Mouse (Mus musculus) cerebellum, adult 2 months (tissue): ENCODE data around the gene Tmem231. TPM values are rescaled to one million over a fixed set of nuclear protein-coding genes. Genes with fewer than 3 reads are reported as not detected.

ENCODE experiments used
- DNase-seq, 2 experiments: peaks; one replicate each; pipeline ENCODE4 v3.0.0; 2021
- H3K27ac ChIP-seq: fragments of 200-500 bp; 2 replicates; pipeline ENCODE4 v1.5.1; 2012; ENCODE audit warnings: low read length, control low read depth, inconsistent platforms; ENCODE audit not compliant: insufficient read depth
- H3K27me3 ChIP-seq: fragments of 200-500 bp; 2 replicates; pipeline ENCODE4 v1.6.1; 2012; ENCODE audit warnings: inconsistent platforms, mild to moderate bottlenecking, low read length, moderate library complexity; ENCODE audit not compliant: control insufficient read depth, insufficient read depth
- H3K4me1 ChIP-seq: fragments of 200-500 bp; 2 replicates; pipeline ENCODE4 v1.6.1; 2011; ENCODE audit warnings: low read length; ENCODE audit not compliant: control insufficient read depth, insufficient read depth
- H3K4me3 ChIP-seq: fragments of 200-500 bp; replicated peaks from 2 replicates; pipeline ENCODE3; 2011; ENCODE audit warnings: mild to moderate bottlenecking, low read depth, low read length, control low read depth; ENCODE audit not compliant: insufficient read depth
- CTCF ChIP-seq: fragments of 200-500 bp; IDR thresholded peaks from 2 replicates; pipeline ENCODE4 v1.5.1; 2011; ENCODE audit warnings: low read depth, mild to moderate bottlenecking, control low read depth, low read length, moderate library complexity, borderline replicate concordance; ENCODE audit not compliant: insufficient read depth
- POLR2A ChIP-seq: fragments of 200-500 bp; IDR thresholded peaks from 2 replicates; pipeline ENCODE4 v1.6.1; 2011; ENCODE audit warnings: low read length, control low read depth, borderline replicate concordance; ENCODE audit not compliant: insufficient read depth
- WGBS: fragments of 180-500 bp; shearing (Covaris S2); methylation state at CpG from one replicate; pipeline ENCODE4 v1.1.7; 2018; 5-methylcytosine and 5-hydroxymethylcytosine counted together
- polyA plus RNA-seq: library from polyadenylated mRNA; depleted of rRNA; stranded (reverse); fragments of >200 nt; gene quantifications from 2 replicates; pipeline ENCODE4 v1.2.3, GENCODE M21; 2012

Tmem231 gene
- polyA plus RNA-seq, 1 experiment: 15.1 TPM

DNA sequence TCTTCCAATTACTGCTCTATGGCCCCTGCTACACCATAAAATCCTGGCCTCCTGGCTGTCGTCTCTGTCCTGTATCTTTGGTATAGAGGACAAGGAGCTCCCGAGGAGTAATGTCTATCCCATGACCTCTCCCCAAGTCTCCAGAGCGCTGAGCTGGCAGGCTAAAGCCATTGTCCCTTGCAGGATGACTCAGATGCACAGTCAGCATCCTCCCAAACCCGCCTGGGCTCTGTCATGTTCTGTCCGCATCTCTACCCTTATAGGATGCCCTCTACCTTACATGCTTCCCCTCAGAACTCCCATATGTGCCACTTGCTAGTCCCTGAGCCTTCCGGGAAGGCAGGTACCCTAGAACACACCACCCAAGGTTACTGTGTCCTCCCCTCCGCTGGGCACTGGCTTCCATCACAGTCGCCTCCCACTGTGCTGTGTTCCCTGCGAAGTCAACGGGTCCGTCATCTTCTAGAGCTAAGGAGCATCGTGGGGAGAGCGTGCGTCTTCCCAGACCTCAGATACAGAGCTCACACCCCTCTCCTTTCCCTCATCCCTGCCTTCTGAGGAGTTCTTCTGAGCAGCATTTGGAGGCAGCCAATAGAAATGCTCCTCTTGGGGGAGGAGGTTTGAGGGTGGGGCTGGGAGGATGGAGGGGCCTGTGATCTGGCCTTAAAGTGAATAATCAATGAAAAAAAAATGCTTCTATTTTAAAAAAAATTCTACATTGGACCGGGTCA lies 27.1 kb upstream of the Tmem231 start:
- Histone ChIP-seq H3K4me1 (peaks cover 10% of the 10 kb centered on the region), H3K27ac (no peak overlapping the region), H3K4me3 (no peak overlapping the region), H3K27me3 (no peaks in the 10 kb centered on the region)
- no peak for DNase-seq
- TF ChIP-seq POLR2A: no peak
- TF ChIP-seq CTCF: no peak
- 56% methylated on average over 15 of the region's 15 CpGs for WGBS

GRCm38 (mm10) chr8:111957231-111957630 lies 23.6 kb upstream of the Tmem231 start:
- Histone ChIP-seq H3K27me3 (no peaks in the 10 kb centered on the region), H3K27ac (no peak overlapping the region), H3K4me3 (no peak overlapping the region), H3K4me1 (peaks cover 13% of the 10 kb centered on the region)
- peak; percentile 49 to 53 for DNase-seq
- TF ChIP-seq CTCF (no peak), POLR2A (no peak)
- WGBS: 82% methylated on average over 2 of the region's 2 CpGs

DNA sequence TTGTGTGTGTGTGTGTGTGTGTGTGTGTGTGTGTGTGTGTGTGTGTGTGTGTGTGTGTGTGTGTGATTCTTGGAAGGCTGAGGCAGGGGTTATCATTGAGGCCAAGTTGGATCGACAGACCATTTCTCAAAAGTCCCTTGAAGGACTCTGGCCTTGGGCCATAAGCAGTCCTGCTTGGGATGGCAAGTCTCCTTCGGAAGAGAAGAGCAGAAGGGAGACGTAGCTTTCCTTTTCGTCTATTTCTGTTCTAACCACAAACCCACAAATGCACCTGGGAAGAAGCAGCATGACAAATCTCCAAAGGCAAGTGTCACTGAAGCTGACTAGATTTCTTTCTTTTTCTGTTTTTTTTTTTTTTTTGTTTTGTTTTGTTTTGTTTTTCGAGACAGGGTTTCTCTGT lies 22.2 kb upstream of the Tmem231 start:
- no peak for DNase-seq
- TF ChIP-seq POLR2A: no peak
- TF ChIP-seq CTCF: no peak
- 52% methylated on average over 5 of the region's 5 CpGs for WGBS
- H3K4me1 ChIP-seq: peaks cover 24% of the 10 kb centered on the region
- no peaks in the 10 kb centered on the region for H3K27me3 ChIP-seq
- no peak overlapping the region for H3K27ac ChIP-seq
- H3K4me3 ChIP-seq: no peak overlapping the region

DNA sequence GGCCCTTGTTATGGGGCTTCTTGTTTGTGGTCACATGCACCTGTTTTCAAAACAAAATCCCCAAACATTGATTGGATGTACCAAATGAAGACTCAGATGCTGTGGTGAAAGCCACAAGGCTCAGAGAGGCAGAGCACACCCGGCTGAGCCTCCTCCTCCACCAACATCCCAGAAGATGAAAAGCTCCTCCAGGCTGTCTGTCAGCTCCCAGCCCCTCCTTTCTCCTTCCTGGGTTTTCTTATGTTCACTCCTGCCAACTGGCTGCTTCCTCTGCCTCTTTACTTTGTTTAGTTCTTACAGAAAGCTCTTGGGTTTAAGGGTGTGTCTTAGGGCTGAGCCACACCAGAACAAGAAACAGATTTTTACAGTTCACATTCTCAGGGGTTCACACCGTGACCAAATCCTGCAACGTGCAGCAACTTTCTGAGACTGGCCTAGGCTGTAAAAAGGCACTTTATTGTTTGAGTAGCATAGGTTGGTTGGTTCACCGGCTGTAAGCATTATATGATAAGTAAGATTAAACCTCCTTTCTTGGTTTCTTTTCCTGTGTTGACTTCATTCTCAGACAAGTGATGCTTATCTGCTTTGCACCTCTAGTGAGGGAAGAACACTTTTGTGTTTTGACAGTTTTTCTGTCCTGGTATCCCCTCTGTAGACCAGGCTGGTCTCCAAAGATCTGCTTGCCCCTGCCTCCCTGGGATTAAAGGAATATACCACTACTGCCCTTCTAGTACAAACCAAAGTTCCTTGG lies 21.3 kb upstream of the Tmem231 start:
- H3K4me1 ChIP-seq: peaks cover 24% of the 10 kb centered on the region
- H3K4me3 ChIP-seq: no peak overlapping the region
- 85% methylated on average over 4 of the region's 4 CpGs for WGBS
- H3K27ac ChIP-seq: no peak overlapping the region
- no peaks in the 10 kb centered on the region for H3K27me3 ChIP-seq
- DNase-seq: no peak
- TF ChIP-seq POLR2A: no peak

DNA sequence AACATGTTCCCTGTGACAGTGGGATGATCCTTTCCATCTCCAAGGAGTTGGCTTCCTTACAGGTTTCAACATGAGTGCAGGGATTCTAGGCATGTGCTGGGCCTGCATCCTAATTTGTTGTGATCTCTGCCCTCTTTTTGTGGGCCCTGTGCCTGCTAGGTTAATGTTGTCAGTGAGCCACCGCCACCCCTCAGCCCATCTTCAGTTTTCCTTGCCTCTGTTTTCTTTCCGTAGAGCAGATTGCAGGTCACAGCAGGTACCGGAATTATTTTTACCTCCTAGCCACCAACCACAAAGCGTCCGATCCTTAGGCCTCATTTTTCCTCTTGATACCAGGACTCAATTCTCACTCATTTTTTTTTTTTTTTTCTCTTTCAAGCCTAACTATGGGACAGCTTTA lies 18.3 kb upstream of the Tmem231 start:
- DNase-seq: peak; percentile 74 to 85
- Histone ChIP-seq H3K4me3 (no peak overlapping the region), H3K27ac (peak overlapping the region; percentile 92), H3K4me1 (peaks cover 40% of the 10 kb centered on the region), H3K27me3 (no peaks in the 10 kb centered on the region)
- TF ChIP-seq CTCF: no peak
- no peak for TF ChIP-seq POLR2A
- 8% methylated on average over 5 of the region's 5 CpGs for WGBS

DNA sequence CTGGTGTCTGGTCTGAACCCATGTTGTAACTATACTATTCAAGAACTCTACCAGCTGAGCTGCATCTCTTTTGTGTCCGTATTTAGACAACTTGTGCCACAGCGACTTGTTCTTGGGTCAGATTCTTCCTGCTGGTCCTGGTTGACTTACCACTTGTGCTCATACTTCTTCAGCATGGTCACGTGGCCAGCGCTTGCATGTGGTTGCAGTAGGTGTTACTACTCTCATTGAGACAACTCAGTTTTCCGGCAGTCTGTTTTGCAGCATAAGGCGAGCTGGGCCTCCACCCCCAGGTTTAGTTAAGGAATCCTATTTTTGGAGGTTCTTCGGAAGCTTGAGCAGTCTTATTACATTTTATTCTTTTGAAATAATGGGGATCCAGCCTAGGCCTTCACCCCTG lies 17.6 kb upstream of the Tmem231 start:
- Histone ChIP-seq H3K4me1 (peaks cover 39% of the 10 kb centered on the region), H3K27ac (peak overlapping the region; percentile 92), H3K4me3 (no peak overlapping the region), H3K27me3 (no peaks in the 10 kb centered on the region)
- DNase-seq: peak in 1 of 2 experiments; percentile 37
- 78% methylated on average over 7 of the region's 7 CpGs for WGBS
- TF ChIP-seq POLR2A: no peak
- TF ChIP-seq CTCF: no peak

DNA sequence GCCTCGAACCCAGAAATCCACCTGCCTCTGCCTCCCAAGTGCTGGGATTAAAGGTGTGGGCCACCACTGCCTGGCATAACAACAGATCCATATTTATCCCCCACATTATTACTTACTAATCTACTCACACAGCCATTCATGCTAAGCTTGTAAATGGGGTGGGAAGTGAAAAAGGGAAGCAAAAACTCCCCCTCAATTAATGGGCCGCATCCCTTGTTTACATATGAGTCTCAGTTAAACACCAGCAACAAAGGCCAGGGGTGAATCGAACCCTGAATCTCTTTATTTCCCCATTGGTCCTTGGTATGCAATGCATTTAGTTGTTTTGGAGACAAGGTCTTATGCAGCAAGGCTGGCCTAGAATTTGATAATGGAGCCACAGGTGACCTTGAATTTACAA lies 17.2 kb upstream of the Tmem231 start:
- TF ChIP-seq CTCF (no peak), POLR2A (no peak)
- 96% methylated on average over 3 of the region's 3 CpGs for WGBS
- DNase-seq: no peak

DNA sequence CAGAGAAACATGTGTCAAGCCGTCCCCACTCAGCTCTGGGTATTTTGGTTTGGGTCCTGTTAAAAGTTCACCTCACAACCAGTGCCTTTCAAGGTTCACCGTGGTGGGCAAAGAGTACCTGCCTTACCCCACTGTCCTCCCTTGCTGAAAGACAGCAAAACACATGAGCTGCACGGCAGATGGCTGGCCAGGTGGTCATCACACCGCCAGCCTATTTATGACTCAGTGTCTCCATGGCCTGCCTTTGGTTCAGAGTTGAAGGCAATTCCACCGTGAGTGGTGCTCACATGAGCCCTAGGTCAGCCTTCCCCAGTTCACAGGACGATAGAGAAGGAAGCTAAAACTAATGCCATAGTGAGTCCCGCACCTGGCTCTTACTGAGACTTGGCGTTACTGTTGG lies 14.3 kb upstream of the Tmem231 start:
- WGBS: 25% methylated on average over 8 of the region's 8 CpGs
- no peaks in the 10 kb centered on the region for H3K27me3 ChIP-seq
- H3K4me3 ChIP-seq: no peak overlapping the region
- DNase-seq: peak; percentile 70 to 81
- peak overlapping the region; percentile 86 for H3K27ac ChIP-seq
- H3K4me1 ChIP-seq: peaks cover 39% of the 10 kb centered on the region
- no peak for TF ChIP-seq CTCF

More for the DNA sequence above, 17.2 kb upstream of the Tmem231 start:
- no peak overlapping the region for H3K27ac ChIP-seq
- peaks cover 39% of the 10 kb centered on the region for H3K4me1 ChIP-seq
- no peak overlapping the region for H3K4me3 ChIP-seq
- no peaks in the 10 kb centered on the region for H3K27me3 ChIP-seq
